Mouse (Mus musculus): ENCODE results near the gene Sbno1. TPM values are rescaled to one million over a fixed set of nuclear protein-coding genes. Genes with fewer than 3 reads are reported as not detected.

Gene Sbno1
- polyA plus RNA-seq, 1 experiment from 2014 or later = 70.7 TPM

Small RNAs within 50 kb of the gene (microRNA-seq; reads per million reads assigned to microRNA genes)
- gene Gm27486 = not detected

Other genes starting within 250 kb of the Sbno1 start
- gene Pitpnm2, start 176.2 kb downstream of the Sbno1 start, polyA plus RNA-seq (2015; fragmentation: Nextera tagmentation; extraction: Ambion mirVana) = 4.8 and 5.2 TPM in 2 replicates
- 6.7 and 8.2 TPM in 2 replicates for gene Mphosph9, start 98.0 kb downstream of the Sbno1 start, polyA plus RNA-seq (2015; fragmentation: Nextera tagmentation; extraction: Ambion mirVana)
- 15.2 and 15.9 TPM in 2 replicates for gene 2810006K23Rik, start 97.9 kb downstream of the Sbno1 start, polyA plus RNA-seq (2015; fragmentation: Nextera tagmentation; extraction: Ambion mirVana)
- 37.7 and 49.2 TPM in 2 replicates for gene Cdk2ap1, start 62.9 kb downstream of the Sbno1 start, polyA plus RNA-seq (2015; fragmentation: Nextera tagmentation; extraction: Ambion mirVana)
- 56.3 and 64.5 TPM in 2 replicates for gene Kmt5a, start 13.9 kb upstream of the Sbno1 start, polyA plus RNA-seq (2015; fragmentation: Nextera tagmentation; extraction: Ambion mirVana)
- gene Rilpl2, start 52.4 kb upstream of the Sbno1 start, polyA plus RNA-seq (2015; fragmentation: Nextera tagmentation; extraction: Ambion mirVana) = 33.6 and 36.1 TPM in 2 replicates
- gene Snrnp35, start 57.1 kb upstream of the Sbno1 start, polyA plus RNA-seq (2015; fragmentation: Nextera tagmentation; extraction: Ambion mirVana) = 23.6 and 25.1 TPM in 2 replicates
- gene Rilpl1, start 105.4 kb upstream of the Sbno1 start, polyA plus RNA-seq (2015; fragmentation: Nextera tagmentation; extraction: Ambion mirVana) = 23.7 and 25.2 TPM in 2 replicates
- 659 and 666 TPM in 2 replicates for gene Tmed2, start 114.7 kb upstream of the Sbno1 start, polyA plus RNA-seq (2015; fragmentation: Nextera tagmentation; extraction: Ambion mirVana)
- 14.1 and 15.7 TPM in 2 replicates for gene Ddx55, start 126.9 kb upstream of the Sbno1 start, polyA plus RNA-seq (2015; fragmentation: Nextera tagmentation; extraction: Ambion mirVana)
- gene Eif2b1, start 153.1 kb upstream of the Sbno1 start, polyA plus RNA-seq (2015; fragmentation: Nextera tagmentation; extraction: Ambion mirVana) = 68.1 and 71.3 TPM in 2 replicates
- 57.0 and 57.1 TPM in 2 replicates for gene Gtf2h3, start 153.1 kb upstream of the Sbno1 start, polyA plus RNA-seq (2015; fragmentation: Nextera tagmentation; extraction: Ambion mirVana)
- 48.4 TPM in 2 replicates for gene Atp6v0a2, start 202.6 kb upstream of the Sbno1 start, polyA plus RNA-seq (2015; fragmentation: Nextera tagmentation; extraction: Ambion mirVana)

Data from limb, embryonic 15.5 days (tissue).